Mouse (Mus musculus) adrenal gland, adult 18-20 months (tissue): ENCODE results near the gene Stard3. TPM values are rescaled to one million over a fixed set of nuclear protein-coding genes. Genes with fewer than 3 reads are reported as not detected.

Source experiments
- DNase-seq, 2 experiments: peaks; one replicate each; pipeline ENCODE4 v3.0.0; 2021 to 2022; ENCODE audit warnings: low spot score in 2 of 2
- total RNA-seq, 2 experiments: library from RNA; stranded (reverse); gene quantifications; 1 replicate in 1 of 2; 2 replicates in 1 of 2; pipeline ENCODE4 v1.2.3; 2021

Gene Stard3
- total RNA-seq, 2 experiments from 2014 or later: 23.4 to 24.4 TPM

GRCm38 (mm10) chr11:98346168-98346567 is 12.0 kb upstream of the Stard3 start:
- DNase-seq: no peak

DNA sequence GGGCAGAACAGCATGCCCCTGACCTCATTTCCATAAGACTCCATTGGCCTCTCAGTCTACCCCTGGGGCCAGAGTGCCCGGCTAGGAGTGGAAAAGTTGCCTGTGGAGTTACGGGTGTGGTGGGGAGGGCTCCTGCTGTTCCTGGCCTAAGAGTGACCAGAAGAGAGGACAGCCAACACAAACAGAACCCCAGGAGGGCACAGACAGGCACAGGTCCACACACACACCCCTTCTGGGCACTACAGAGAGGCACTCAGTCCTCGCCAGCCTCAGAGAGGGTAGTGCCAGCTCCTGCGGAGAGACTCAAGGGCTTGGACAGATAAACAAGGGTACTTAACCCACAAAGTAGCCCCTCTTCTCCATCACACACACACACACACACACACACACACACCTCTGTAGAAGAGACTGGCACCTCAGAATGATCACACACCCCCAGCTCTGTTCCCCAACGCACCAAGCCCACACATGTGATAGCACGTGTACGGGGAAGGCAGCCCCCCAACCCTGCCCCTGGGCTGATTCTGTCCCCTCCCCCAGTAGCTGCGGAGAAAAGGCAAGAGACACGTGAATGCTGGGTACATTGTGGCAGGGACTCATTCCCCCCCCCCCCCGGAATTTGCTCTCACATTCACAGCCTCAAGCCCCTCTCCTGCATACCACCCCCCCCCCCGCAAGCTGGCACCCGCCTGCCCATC is 10.6 kb upstream of the Stard3 start:
- no peak for DNase-seq

GRCm38 (mm10) chr11:98348083-98348961 is 9.8 kb upstream of the Stard3 start, which contains the start of gene Ppp1r1b:
TSS of gene Ppp1r1b (plus strand) at chr11:98348404.
- peak in 1 of 2 experiments; percentile 34 for DNase-seq

- no peak for DNase-seq
Observed at GRCm38 (mm10) chr11:98349308-98349707, 8.9 kb upstream of the Stard3 start.

DNA sequence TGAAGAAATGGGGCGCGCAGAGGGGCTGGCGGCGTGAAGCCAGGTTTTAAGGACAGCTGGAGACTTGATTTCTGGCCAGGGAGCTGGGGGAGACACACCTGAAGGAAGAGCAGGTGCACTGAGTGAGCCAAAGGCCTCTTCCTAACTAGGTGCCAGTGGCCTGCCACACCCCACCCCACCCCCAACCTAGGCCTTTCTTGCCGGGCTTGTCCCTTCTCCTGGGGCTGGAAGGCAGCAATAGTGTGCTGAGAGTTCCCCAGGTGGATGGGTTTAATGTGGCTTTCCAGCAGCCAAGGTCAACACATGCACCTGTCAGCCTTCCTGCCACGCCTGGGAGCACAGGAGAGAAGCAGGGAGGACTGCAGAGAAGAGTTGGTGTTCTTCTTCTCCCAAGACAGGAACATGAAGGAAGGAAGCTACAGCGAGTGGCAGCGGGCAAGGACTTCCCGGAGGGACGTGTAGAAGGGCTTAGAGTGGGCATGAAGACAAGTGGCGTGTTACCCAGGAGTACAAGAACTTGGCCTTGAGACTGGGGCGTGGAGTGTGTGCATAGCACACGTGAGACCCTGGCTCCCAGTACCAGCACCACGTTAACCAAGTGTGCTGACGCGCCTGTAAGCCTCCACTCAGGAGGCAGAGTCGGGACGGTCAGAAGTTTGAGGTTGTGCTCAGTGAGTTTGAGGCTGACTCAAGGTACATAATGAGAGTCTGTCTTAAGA is 5.7 kb upstream of the Stard3 start:
- no peak for DNase-seq

DNA sequence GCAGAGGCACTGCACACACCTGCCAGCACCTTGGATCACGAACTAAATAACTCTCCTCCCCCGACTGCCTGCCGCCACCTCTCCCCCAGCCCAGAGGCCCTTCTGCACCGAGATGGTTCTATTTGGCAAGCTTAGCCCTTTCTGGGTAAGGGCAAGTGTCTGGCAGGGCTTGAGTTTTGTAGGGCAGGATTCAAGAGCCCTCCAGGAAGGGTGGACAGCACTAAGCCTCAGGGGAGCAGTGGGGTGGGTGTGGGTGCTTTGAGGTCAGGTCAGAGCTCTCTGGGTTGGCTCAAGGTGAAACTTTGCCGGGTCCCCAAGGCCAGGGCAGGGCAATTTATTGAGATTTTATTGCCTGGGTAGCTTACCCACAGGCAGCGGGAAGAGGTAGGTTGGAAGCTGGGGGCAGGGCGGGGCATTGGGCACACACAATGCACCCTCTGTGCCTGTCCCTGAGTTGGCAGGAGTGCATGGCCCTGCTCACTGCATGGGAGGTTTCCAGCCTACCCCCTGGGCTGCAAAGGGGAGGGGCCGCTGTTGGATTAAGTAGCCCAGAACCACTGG is 4.4 kb upstream of the Stard3 start:
- no peak for DNase-seq

DNA sequence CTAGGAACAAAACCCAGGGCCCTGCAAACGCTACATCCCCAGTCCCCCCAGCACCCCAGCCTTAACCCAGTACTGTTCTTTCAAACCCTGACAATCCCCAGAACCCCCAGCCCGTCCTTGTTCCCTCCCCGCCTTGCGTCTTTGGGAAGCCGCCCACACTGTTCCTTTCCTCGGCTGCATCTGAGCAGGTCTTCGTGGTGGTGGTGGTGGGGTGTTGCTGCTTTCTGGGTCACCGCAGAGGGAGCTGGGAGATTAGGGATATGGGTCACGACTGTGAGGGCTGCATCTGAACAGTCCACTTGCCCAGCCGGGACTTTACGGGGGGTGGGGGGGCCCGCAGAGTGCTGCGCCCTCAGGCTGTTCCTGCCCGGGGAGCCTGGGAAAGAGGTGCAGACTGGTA is 3.7 kb upstream of the Stard3 start:
- no peak for DNase-seq

GRCm38 (mm10) chr11:98355732-98356299 is 2.4 kb upstream of the Stard3 start:
- DNase-seq: peak in 1 of 2 experiments; percentile 38

- no peak for DNase-seq
Observed at GRCm38 (mm10) chr11:98356625-98357394, 1.4 kb upstream of the Stard3 start.

DNA sequence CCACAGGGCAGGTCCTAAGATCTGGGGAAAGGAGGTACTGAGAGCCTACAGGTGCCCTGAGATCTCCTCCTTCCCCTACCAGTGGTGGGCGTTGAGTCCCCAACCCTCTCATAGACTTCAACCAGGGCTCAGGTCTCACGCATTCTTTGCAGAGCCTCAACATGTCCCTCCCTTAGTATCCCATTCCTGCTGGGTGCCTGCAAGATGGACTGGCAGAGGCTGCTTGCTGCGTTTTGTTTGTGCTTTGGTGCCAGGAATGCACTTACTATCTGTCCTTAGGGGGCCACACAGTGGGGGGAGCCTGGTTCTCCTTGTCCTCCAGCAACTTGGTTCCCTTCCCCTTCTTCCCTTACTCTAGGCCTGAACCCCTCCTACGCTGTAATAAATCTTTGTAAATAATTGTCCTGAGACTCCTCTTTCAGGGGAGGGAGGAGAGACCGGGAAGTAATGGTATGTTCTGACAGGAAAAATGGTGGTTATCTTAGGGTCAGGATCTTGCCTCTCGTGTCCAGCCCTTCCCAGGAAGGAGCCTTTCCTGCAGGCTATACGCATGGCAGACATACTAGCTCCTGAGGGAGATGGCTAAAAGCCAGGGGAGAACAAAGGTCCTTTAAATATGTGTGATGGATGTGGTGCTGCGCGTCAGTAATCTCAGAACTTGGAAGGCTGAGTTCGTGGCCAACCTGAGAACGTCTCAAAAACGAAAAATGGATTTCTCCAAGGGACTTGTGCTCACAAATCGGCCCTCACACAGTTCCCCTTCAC is 590 bp upstream of the Stard3 start:
- no peak for DNase-seq

- DNase-seq: no peak
Observed at GRCm38 (mm10) chr11:98360866-98361521, 2.8 kb downstream of the Stard3 start.

GRCm38 (mm10) chr11:98363817-98364216 is 5.6 kb downstream of the Stard3 start:
- DNase-seq: no peak

DNA sequence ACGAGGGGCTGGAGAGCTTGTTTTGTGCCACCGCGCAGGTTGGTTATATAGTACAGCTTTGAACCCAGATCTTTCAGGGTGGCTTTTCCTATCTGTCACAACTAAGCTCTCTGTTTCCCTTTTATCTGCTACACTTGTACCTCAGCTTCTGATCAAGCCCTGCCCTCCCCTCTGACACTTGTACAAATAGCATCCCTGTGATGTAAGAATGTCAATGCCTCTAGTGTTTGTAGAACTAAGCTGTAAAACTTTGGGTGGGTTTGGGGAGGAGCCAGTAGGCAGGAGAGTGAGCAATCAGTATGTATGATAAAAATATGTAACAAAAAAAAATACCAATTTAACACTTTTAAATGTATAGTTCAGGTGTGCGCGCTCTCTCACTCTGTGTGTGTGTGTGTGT is 6.2 kb downstream of the Stard3 start:
- no peak for DNase-seq

DNA sequence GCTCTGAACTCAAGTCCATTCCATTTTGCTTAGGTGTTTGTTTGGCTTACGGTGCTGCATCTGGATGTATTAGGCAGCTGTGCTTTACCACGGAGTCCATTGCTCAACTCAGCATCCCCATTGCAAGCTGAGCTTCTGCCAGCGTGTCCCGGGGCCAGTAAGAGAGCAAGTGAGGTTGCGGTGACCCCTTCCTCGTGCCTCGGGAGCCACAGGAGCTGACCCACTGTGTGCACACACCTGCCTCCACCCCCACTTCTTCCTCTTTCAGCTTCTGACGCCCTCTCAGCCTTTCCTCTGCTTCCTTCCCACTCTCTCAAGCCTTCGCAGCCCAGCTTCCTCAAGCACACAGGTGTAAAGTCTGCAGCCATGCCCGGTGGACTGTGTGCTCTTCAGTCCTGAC is 8.1 kb downstream of the Stard3 start:
- DNase-seq: no peak

DNA sequence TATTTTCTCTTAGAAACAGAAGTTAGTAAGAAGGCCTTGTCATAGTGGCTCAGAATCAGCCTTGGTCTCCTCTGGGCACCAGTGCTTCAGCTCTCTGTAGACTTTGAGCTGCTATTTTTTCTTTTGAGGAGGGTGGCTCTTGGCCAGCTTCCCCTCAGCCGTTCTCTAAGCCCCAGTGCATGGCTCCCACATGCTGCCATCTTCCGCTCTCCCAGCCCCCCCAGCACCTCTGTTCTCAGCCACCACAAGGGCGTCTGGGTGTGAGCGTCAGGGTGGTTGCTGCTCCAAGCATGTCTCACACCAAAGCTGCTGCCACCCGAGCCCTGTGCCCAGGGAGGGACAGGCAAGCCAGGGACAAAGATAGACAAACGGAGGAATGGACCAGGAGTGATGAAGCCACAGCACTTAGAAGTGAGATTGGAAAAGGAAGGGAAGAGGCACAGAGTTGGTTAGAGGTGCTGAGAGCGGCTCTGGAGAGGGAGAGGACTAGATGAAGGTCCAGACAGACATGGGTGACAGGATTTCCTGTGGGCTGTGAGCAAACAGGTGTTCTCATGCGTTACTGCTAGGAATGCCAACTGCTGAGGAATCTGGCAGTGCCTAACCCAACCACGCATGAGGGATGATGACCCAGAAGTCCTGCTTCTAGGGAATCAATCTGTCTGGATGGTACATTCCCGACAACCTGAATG is 9.1 kb downstream of the Stard3 start:
- no peak for DNase-seq

DNA sequence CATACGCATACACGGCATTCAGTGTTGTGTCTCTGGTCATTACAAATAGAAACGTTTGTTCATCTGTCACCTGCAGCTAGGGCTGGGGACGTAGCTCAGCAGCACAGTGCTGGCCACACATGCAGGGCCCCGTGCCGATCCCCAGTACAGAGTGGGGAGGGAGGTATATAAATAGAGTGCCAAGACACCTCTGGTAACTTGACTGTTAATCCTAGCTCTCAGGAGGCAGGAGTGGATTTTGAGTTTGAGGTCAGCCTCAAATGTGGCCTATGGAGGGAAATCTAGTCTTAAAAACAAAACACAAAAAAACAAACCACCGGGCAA is 9.7 kb downstream of the Stard3 start:
- DNase-seq: no peak

DNA sequence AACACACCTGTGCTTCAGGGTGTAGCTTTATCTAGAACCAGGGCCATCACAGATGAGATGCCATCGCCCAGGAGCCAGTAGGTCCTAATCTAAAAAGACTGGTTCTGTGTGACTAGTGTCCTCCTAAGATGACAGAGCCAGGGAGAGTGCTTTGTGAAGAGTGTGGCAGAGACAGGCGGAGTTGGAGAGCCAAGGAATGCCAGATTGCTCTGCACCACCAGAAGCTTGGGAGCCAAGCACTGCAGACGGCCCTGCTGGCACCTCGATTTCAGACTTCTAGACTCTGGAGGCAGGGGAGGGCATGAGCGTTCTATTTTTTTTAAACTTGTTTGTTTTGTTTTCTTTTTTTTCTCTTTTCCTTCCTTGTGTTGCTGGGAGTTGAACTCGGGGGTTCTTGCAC is 11.2 kb downstream of the Stard3 start:
- no peak for DNase-seq

- no peak for DNase-seq
Observed at GRCm38 (mm10) chr11:98370588-98370987, 12.4 kb downstream of the Stard3 start.
